Mouse (Mus musculus): ENCODE data around the gene Mapk10. TPM values are rescaled to one million over a fixed set of nuclear protein-coding genes. Genes with fewer than 3 reads are reported as not detected.

Mapk10 gene
- total and polyA plus RNA-seq, 3 experiments: 0.10 to 0.95 (median 0.47) TPM

- peaks cover 6% of the 10 kb centered on the region for H3K9me3 ChIP-seq (replicated peaks; ENCODE audit: low read length)
- in situ Hi-C loops (cut with MboI; ENCODE audit: low pct_ligation_motif_present, low pct_unique_long_range_greater_than_20kb, low sequenced_read_pairs) (no loop called here), dilution Hi-C loops (cut with MboI; ENCODE audit: extremely low pct_ligation_motif_present, extremely low pct_unique_long_range_greater_than_20kb, low sequenced_read_pairs) (no loop called here)
- no peak overlapping the region for H3K4me3 ChIP-seq (replicated peaks in 1 of 3; ENCODE audit: low read depth in 2 of 3, low read length in 2 of 3, poor library complexity in 1 of 3)
- DNase-seq (ENCODE audit: extremely low read depth): no peak
- no peaks in the 10 kb centered on the region for H3K79me2 ChIP-seq (replicated peaks; ENCODE audit: control insufficient read depth, extremely low read depth, insufficient read depth, poor library complexity, severe bottlenecking)
- no peak overlapping the region for H3K4me2 ChIP-seq (ENCODE audit: insufficient read depth, low read depth, poor library complexity, severe bottlenecking)
- H3K9ac ChIP-seq (ENCODE audit: insufficient read depth, low read depth): no peak overlapping the region
- no peaks in the 10 kb centered on the region for H3K4me1 ChIP-seq (ENCODE audit: control insufficient read depth in 1 of 2, insufficient read depth in 2 of 2)
- no peaks in the 10 kb centered on the region for H3K36me3 ChIP-seq (replicated peaks in 1 of 2; ENCODE audit: control insufficient read depth in 1 of 2, insufficient read depth in 1 of 2, low read length in 1 of 2)
- no peak for TF ChIP-seq KAT2A (IDR thresholded peaks at IDR 0.05; ENCODE audit: insufficient replicate concordance, low read length)
- no peak for TF ChIP-seq ZNF384 (IDR thresholded peaks at IDR 0.05; ENCODE audit: low read depth, low read length)
- no peak for TF ChIP-seq RAD21 (IDR thresholded peaks at IDR 0.05; ENCODE audit: low read depth, low read length)
- TF ChIP-seq NRF1 (IDR thresholded peaks at IDR 0.05; ENCODE audit: low read depth, low read length): no peak
- no peak for TF ChIP-seq JUND (conservative IDR thresholded peaks at IDR 0.05; ENCODE audit: low read depth, low read length)
- no peak for TF ChIP-seq BHLHE40 (IDR thresholded peaks at IDR 0.05; ENCODE audit: low read depth, low read length)
- TF ChIP-seq ELF1 (IDR thresholded peaks at IDR 0.05; ENCODE audit: low read depth, low read length): no peak
- no peak for TF ChIP-seq E2F4 (IDR thresholded peaks at IDR 0.05; ENCODE audit: insufficient replicate concordance, low read depth, low read length)
- TF ChIP-seq ZKSCAN1 (IDR thresholded peaks at IDR 0.05; ENCODE audit: borderline replicate concordance, low read depth, low read length): no peak
- no peak for TF ChIP-seq ETS1 (conservative IDR thresholded peaks at IDR 0.05; ENCODE audit: low read depth, low read length)
- no peak overlapping the region for H3K27ac ChIP-seq (ENCODE audit: insufficient read depth, low read depth)
- no peaks in the 10 kb centered on the region for H3K27me3 ChIP-seq (replicated peaks)
Measured at GRCm38 (mm10) chr5:103171207-103171606, 39.9 kb downstream of the Mapk10 start.

- Histone ChIP-seq H3K79me2 (replicated peaks; ENCODE audit: control insufficient read depth, extremely low read depth, insufficient read depth, poor library complexity, severe bottlenecking) (no peaks in the 10 kb centered on the region), H3K9ac (ENCODE audit: insufficient read depth, low read depth) (no peak overlapping the region), H3K4me1 (ENCODE audit: control insufficient read depth in 1 of 2, insufficient read depth in 2 of 2) (no peaks in the 10 kb centered on the region), H3K27me3 (replicated peaks) (no peaks in the 10 kb centered on the region), H3K4me3 (replicated peaks in 1 of 3; ENCODE audit: low read depth in 2 of 3, low read length in 2 of 3, poor library complexity in 1 of 3) (no peak overlapping the region), H3K4me2 (ENCODE audit: insufficient read depth, low read depth, poor library complexity, severe bottlenecking) (no peak overlapping the region), H3K27ac (ENCODE audit: insufficient read depth, low read depth) (no peak overlapping the region), H3K36me3 (replicated peaks in 1 of 2; ENCODE audit: control insufficient read depth in 1 of 2, insufficient read depth in 1 of 2, low read length in 1 of 2) (no peaks in the 10 kb centered on the region), H3K9me3 (replicated peaks; ENCODE audit: low read length) (peaks cover 6% of the 10 kb centered on the region)
- in situ Hi-C loops (cut with MboI; ENCODE audit: low pct_ligation_motif_present, low pct_unique_long_range_greater_than_20kb, low sequenced_read_pairs) (no loop called here), dilution Hi-C loops (cut with MboI; ENCODE audit: extremely low pct_ligation_motif_present, extremely low pct_unique_long_range_greater_than_20kb, low sequenced_read_pairs) (no loop called here)
- no peak for DNase-seq (ENCODE audit: extremely low read depth)
- TF ChIP-seq CHD1 (IDR thresholded peaks at IDR 0.05; ENCODE audit: low read depth, low read length) (no peak), IRF4 (IDR thresholded peaks at IDR 0.05; ENCODE audit: low read depth, low read length) (no peak), ETS1 (conservative IDR thresholded peaks at IDR 0.05; ENCODE audit: low read depth, low read length) (no peak), JUN (IDR thresholded peaks at IDR 0.05; ENCODE audit: insufficient read depth, low read depth, low read length) (no peak), USF1 (IDR thresholded peaks at IDR 0.05; ENCODE audit: low read depth, low read length) (no peak), MYC (IDR thresholded peaks at IDR 0.05; ENCODE audit: low read depth, low read length) (no peak), BHLHE40 (IDR thresholded peaks at IDR 0.05; ENCODE audit: low read depth, low read length) (no peak), CHD2 (IDR thresholded peaks at IDR 0.05; ENCODE audit: low read length) (no peak), POLR2A (IDR thresholded peaks at IDR 0.05; ENCODE audit: low read depth, low read length) (no peak)
Measured at GRCm38 (mm10) chr5:103167371-103167770, 43.8 kb downstream of the Mapk10 start.
